11 mouse cellular contexts compared by ENCODE assay signal in the genomic region with DNA sequence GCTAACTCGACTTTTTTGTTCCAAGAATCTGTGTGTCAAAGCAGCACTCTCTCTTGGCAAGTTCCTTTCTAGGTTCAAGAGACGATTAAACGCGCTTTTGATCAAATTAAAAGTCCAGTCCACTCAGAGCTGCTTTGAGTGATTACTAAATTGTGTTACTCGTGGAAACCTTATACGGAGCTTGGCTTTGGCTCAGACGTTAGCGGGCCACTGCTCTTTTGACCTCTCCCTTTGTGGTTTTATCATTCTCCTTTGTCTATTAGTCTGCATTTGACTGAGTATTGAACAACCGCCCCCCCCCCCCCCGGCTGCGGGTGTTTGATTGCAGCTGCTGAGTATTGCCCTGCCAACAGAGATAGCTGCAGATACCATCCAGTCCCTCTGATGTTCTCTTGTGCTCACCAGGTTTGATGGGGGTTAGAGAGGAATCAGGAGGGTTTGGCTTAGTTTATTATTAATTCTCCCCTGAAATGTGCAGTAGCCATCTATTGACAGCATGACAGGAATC.
DNase-seq lines count a peak whose midpoint lies in the region; ATAC-seq and TF ChIP-seq lines count a peak whose summit lies in the region.
"Had no signal": no experiment of that assay in that cellular context is flagged by ENCODE, and none has a peak within 500 bp of the region (broad histone marks: within the 10 kb centered on the region; RNA-seq: fewer than 3 reads in every experiment).

No protein-coding gene starts in this region.

- ATAC-seq in forebrain, embryonic 14.5 days = no peak
- no peak for ATAC-seq in forebrain, embryonic 13.5 days
- ATAC-seq in lung, embryonic 14.5 days (ENCODE audit: insufficient read depth) = no peak
- ATAC-seq in embryonic facial prominence, embryonic 15.5 days (ENCODE audit: insufficient number of reproducible peaks, low FRiP score, low TSS enrichment, low read depth) = no peak
- no peak for ATAC-seq in midbrain, embryonic 15.5 days (replicated peaks)

- no peak overlapping the region for H3K27ac ChIP-seq in forebrain, embryonic 14.5 days (ENCODE audit: low read depth, low read length)
- no peak overlapping the region for H3K27ac ChIP-seq in forebrain, embryonic 13.5 days
- H3K27ac ChIP-seq in lung, embryonic 14.5 days (ENCODE audit: low read depth) = no peak overlapping the region; the same call in 1 of the 2 replicates
- H3K27ac ChIP-seq in embryonic facial prominence, embryonic 15.5 days (replicated peaks) = no peak overlapping the region
- H3K27ac ChIP-seq in midbrain, embryonic 15.5 days = no peak overlapping the region
- H3K27ac ChIP-seq: limb, embryonic 13.5 days had no signal

- no peaks in the 10 kb centered on the region for H3K27me3 ChIP-seq in forebrain, embryonic 14.5 days (replicated peaks; ENCODE audit: control insufficient read depth, insufficient read depth, low read length)
- H3K27me3 ChIP-seq in forebrain, embryonic 13.5 days = peaks cover 10% of the 10 kb centered on the region; the same call in 1 of the 2 replicates
- H3K27me3 ChIP-seq in lung, embryonic 14.5 days (ENCODE audit: insufficient read depth, low read length) = no peaks in the 10 kb centered on the region
- H3K27me3 ChIP-seq in embryonic facial prominence, embryonic 15.5 days = 0 out of 2 replicates have a peak, but pooled peaks cover 5% of the 10 kb centered on the region
- H3K27me3 ChIP-seq in midbrain, embryonic 15.5 days (replicated peaks) = no peaks in the 10 kb centered on the region

- H3K4me3 ChIP-seq in forebrain, embryonic 14.5 days (ENCODE audit: low read depth, low read length) = no peak overlapping the region
- no peak overlapping the region for H3K4me3 ChIP-seq in forebrain, embryonic 13.5 days
- 0 out of 2 replicates have a peak overlapping the region, but pooled peaks have one; percentile 7 for H3K4me3 ChIP-seq in lung, embryonic 14.5 days (ENCODE audit: low read depth, low read length)
- H3K4me3 ChIP-seq in embryonic facial prominence, embryonic 15.5 days (replicated peaks) = no peak overlapping the region
- no peak overlapping the region for H3K4me3 ChIP-seq in midbrain, embryonic 15.5 days
- H3K4me3 ChIP-seq: limb, embryonic 13.5 days had no signal

- 9% methylated on average over 10 of the region's 11 CpGs for WGBS in forebrain, embryonic 14.5 days
- 8% methylated on average over 11 of the region's 11 CpGs for WGBS in forebrain, embryonic 13.5 days
- 17% methylated on average over 11 of the region's 11 CpGs for WGBS in lung, embryonic 14.5 days
- WGBS in embryonic facial prominence, embryonic 15.5 days = 22% methylated on average over 11 of the region's 11 CpGs
- 2% methylated on average over 11 of the region's 11 CpGs for WGBS in midbrain, embryonic 15.5 days

- DNase-seq in forebrain, embryonic 14.5 days (ENCODE audit: low spot score) = peak; percentile 17
- no peak for DNase-seq in lung, embryonic 14.5 days
- DNase-seq in lung, postnatal 14 days = no peak
- no peak for DNase-seq in cerebellum, postnatal 14 days
- no peak for DNase-seq in left cerebral cortex, postnatal 25 days (ENCODE audit: low spot score in 2 of 2)
- DNase-seq: cerebellum, adult 2 months; heart, postnatal 4 days had no signal

- intact Hi-C loops in left cerebral cortex, postnatal 25 days (cut with DNase I) = no loop called here

- H3K9me3 ChIP-seq in forebrain, embryonic 14.5 days (replicated peaks; ENCODE audit: control insufficient read depth, low read length) = no peaks in the 10 kb centered on the region
- H3K9me3 ChIP-seq in forebrain, embryonic 13.5 days (replicated peaks) = no peaks in the 10 kb centered on the region
- 0 out of 2 replicates have a peak, but pooled peaks cover 3% of the 10 kb centered on the region for H3K9me3 ChIP-seq in lung, embryonic 14.5 days (ENCODE audit: low read depth, low read length)
- H3K9me3 ChIP-seq in embryonic facial prominence, embryonic 15.5 days (replicated peaks) = no peaks in the 10 kb centered on the region
- H3K9me3 ChIP-seq in midbrain, embryonic 15.5 days = no peaks in the 10 kb centered on the region
- H3K9me3 ChIP-seq: limb, embryonic 13.5 days had no signal

- no peaks in the 10 kb centered on the region for H3K36me3 ChIP-seq in forebrain, embryonic 14.5 days (ENCODE audit: control insufficient read depth, insufficient read depth, low read length)
- H3K36me3 ChIP-seq in forebrain, embryonic 13.5 days (ENCODE audit: poor library complexity, severe bottlenecking) = no peaks in the 10 kb centered on the region
- no peaks in the 10 kb centered on the region for H3K36me3 ChIP-seq in lung, embryonic 14.5 days (ENCODE audit: insufficient read depth)
- no peaks in the 10 kb centered on the region for H3K36me3 ChIP-seq in embryonic facial prominence, embryonic 15.5 days
- H3K36me3 ChIP-seq in midbrain, embryonic 15.5 days (replicated peaks) = no peaks in the 10 kb centered on the region
- H3K36me3 ChIP-seq: limb, embryonic 13.5 days had no signal

- no peak overlapping the region for H3K4me2 ChIP-seq in forebrain, embryonic 14.5 days (ENCODE audit: low read length)
- H3K4me2 ChIP-seq in forebrain, embryonic 13.5 days = no peak overlapping the region
- H3K4me2 ChIP-seq in lung, embryonic 14.5 days = peak overlapping the region; percentile 35; the same call in 1 of the 2 replicates
- H3K4me2 ChIP-seq in embryonic facial prominence, embryonic 15.5 days (replicated peaks) = 0 out of 2 replicates have a peak overlapping the region, but pooled peaks have one; percentile 11
- 0 out of 2 replicates have a peak overlapping the region, but pooled peaks have one; percentile 25 for H3K4me2 ChIP-seq in midbrain, embryonic 15.5 days
- H3K4me2 ChIP-seq: limb, embryonic 13.5 days had no signal

- TF ChIP-seq CTCF in lung, embryonic 14.5 days (IDR thresholded peaks at IDR 0.05; ENCODE audit: low read depth) = no peak

- no peak overlapping the region for H3K9ac ChIP-seq in forebrain, embryonic 14.5 days (ENCODE audit: low read length)
- H3K9ac ChIP-seq in forebrain, embryonic 13.5 days = no peak overlapping the region
- H3K9ac ChIP-seq in lung, embryonic 14.5 days = 0 out of 2 replicates have a peak overlapping the region, but pooled peaks have one; percentile 20
- no peak overlapping the region for H3K9ac ChIP-seq in embryonic facial prominence, embryonic 15.5 days
- H3K9ac ChIP-seq in midbrain, embryonic 15.5 days = no peak overlapping the region
- H3K9ac ChIP-seq: limb, embryonic 13.5 days had no signal

- H3K4me1 ChIP-seq in forebrain, embryonic 14.5 days (ENCODE audit: control insufficient read depth, insufficient read depth, low read length) = 0 out of 2 replicates have a peak, but pooled peaks cover 4% of the 10 kb centered on the region
- peaks cover 15% of the 10 kb centered on the region; the same call in 1 of the 2 replicates for H3K4me1 ChIP-seq in forebrain, embryonic 13.5 days
- H3K4me1 ChIP-seq in lung, embryonic 14.5 days (ENCODE audit: insufficient read depth) = peaks cover 15% of the 10 kb centered on the region
- peaks cover 32% of the 10 kb centered on the region for H3K4me1 ChIP-seq in embryonic facial prominence, embryonic 15.5 days
- H3K4me1 ChIP-seq in midbrain, embryonic 15.5 days = peaks cover 15% of the 10 kb centered on the region; the same call in 1 of the 2 replicates

Comparison
In these comparisons a context has a peak if more than half of its experiments do, and no peak if none do; other contexts are left out.
1. H3K4me2 ChIP-seq: peak in lung, embryonic 14.5 days (single experiment), embryonic facial prominence, embryonic 15.5 days (single experiment) and midbrain, embryonic 15.5 days (single experiment); none in forebrain, embryonic 14.5 days (single experiment) and forebrain, embryonic 13.5 days (single experiment).